Mouse (Mus musculus): ENCODE data around the gene Adk. TPM values are rescaled to one million over a fixed set of nuclear protein-coding genes. Genes with fewer than 3 reads are reported as not detected.

Gene Adk
- polyA plus RNA-seq, 1 experiment from 2014 or later: 104 TPM

DNA sequence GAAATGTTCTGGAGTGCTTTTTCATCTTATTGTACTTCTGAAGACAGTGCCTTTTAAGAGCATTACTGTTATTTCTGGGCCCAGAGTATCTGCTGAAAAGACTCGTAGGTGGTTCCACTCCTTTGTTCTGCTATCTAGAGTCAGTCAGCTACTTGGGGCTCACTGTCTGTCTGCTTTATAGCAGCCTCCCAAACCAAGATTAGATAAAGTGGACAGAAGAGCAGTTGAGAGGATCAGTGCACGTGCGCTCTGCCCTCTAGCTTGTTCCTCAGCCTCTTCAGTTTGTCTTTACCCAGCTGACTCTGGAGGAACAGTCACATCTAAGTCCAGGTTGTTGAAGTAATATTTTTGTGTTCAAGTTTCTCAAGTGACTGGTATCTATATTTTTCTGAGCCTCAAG lies 21.6 kb downstream of the Adk start:
- H3K36me3 ChIP-seq (ENCODE audit: poor library complexity, severe bottlenecking): no peaks in the 10 kb centered on the region
- no peak overlapping the region for H3K4me2 ChIP-seq
- H3K27me3 ChIP-seq: no peaks in the 10 kb centered on the region
- H3K4me1 ChIP-seq: peaks cover 7% of the 10 kb centered on the region
- 71% methylated on average over 3 of the region's 3 CpGs for WGBS
- no peak overlapping the region for H3K4me3 ChIP-seq
- no peak overlapping the region for H3K9ac ChIP-seq
- ATAC-seq: no peak
- H3K27ac ChIP-seq: no peak overlapping the region
- no peaks in the 10 kb centered on the region for H3K9me3 ChIP-seq (replicated peaks)

DNA sequence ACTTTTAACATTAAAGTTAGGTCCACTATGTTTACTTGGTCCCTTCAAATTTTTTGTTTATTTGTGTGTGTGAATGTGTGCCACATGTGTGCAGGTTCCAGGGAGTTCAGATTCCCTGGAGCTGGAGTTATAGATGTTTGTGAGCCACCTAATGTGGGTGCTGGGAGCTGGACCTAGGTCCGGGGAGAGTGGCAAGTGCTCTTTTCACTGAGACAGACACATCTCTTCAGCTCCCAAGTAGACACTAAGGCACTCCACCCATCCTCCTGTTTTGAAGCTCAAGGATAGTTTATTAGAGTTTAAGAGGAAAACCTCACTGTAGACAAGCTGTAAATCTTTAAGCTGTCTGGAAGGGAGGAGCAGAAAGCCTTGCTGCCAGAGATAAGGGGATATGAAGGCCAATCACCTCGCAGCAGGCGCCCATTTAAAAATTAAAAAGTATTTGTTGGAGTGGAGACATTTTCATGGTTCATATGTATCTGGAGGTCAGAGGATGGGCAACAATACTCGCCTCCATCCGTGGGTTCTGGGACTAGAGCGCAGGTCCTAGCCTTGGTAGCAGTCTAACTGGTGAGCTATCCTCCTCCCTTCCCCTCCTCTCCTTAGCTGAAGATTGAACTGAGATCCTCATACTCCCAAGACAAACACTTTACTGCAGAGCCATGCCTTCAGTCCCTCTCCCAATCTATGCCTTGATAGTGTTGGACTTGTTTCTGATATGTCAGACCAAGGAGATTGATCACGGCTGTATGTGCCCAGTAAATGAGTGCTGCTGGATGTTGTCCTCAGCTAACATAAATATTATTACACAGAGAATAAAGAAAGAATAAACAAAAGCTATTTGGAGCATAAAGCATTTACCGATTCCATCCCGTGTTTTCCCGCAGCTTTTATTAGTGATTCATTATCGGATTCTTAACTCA lies 22.3 kb downstream of the Adk start:
- H3K9ac ChIP-seq: no peak overlapping the region
- H3K4me1 ChIP-seq: peaks cover 7% of the 10 kb centered on the region
- WGBS: 72% methylated on average over 11 of the region's 11 CpGs
- no peak for ATAC-seq
- H3K36me3 ChIP-seq (ENCODE audit: poor library complexity, severe bottlenecking): no peaks in the 10 kb centered on the region
- no peaks in the 10 kb centered on the region for H3K27me3 ChIP-seq
- no peak overlapping the region for H3K4me3 ChIP-seq
- peak overlapping the region; percentile 88; the same call in 1 of the 2 replicates for H3K4me2 ChIP-seq
- H3K27ac ChIP-seq: no peak overlapping the region
- H3K9me3 ChIP-seq (replicated peaks): no peaks in the 10 kb centered on the region

DNA sequence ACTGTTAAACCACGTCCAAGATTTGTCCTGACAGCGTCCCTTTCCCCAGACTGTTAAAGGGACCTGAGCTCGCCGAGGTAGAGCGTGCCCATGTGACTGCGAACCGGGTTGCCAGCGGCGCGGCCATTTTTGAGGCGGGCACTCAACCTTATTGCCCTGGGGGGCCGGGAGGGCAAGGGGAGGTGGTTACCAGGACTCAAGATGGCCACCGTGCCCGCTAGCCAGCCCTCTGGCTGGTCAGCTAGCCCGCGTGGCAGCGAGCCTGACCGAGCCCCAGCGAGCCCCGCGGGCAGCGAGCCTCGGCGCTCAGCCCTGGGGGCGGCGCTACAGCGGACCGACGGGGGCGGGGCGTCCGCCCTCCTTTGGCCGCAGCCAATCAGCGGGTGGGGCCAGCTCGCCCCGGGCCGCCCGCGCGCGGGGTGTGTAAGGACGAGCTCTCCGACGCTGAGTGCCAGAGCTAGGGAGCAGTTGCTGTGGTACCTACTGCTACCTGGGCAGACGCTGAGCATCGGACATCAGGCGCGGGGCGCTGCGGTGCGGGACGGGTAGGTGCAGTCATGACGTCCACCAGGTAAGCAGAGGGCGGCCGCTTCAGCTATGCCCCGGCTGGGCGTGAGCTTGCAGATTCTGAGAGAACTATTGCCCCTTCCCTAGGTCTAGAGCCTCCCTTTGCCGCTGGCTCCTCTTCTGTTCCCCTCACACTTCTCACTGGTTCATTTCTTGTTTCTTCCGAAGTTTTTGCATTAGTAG lies 23.6 kb downstream of the Adk start:
- peak overlapping the region; percentile 81 for H3K9ac ChIP-seq
- under 1% methylated on average over 52 of the region's 59 CpGs for WGBS
- ATAC-seq: peak; percentile 99
- peak overlapping the region; percentile 31 for H3K27ac ChIP-seq
- peak overlapping the region; percentile 88 for H3K4me2 ChIP-seq
- H3K4me1 ChIP-seq: peaks cover 7% of the 10 kb centered on the region
- no peaks in the 10 kb centered on the region for H3K36me3 ChIP-seq (ENCODE audit: poor library complexity, severe bottlenecking)
- H3K4me3 ChIP-seq: peak overlapping the region; percentile 66
- H3K27me3 ChIP-seq: no peaks in the 10 kb centered on the region
- H3K9me3 ChIP-seq (replicated peaks): no peaks in the 10 kb centered on the region

DNA sequence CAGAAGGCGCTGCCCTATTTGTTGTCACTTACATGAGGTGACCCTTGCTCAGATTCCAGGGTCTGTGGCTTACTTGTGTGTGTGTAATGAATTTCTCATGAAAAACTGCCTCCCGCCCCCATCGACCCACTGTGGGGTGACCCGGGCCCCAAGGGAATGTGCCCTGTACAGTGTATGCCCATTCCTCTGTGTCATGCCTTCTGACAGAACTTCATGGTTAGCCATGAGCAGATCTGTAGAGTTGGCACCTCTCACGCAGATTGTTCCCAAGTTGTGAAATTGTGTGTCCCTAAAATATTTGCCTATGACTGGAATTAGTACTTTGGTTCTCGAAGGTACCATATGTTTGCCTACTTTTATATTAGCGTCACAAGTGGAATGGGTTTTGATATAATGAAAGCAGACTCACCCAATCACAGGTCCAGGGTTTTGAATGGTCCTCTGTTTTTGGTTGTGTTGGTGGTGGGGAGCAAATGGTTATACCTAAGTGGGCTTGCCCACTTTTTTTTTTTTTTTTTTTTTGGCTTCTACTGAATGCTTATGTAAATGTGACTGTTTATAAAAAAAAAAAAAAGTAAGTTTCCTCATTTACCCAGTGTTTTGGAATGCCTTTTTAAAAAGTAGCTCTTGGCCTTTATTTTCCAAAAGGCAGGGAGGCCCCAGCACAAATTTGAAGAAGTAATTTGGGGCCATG lies 24.3 kb downstream of the Adk start:
- Histone ChIP-seq H3K9me3 (replicated peaks) (no peaks in the 10 kb centered on the region), H3K4me1 (peaks cover 7% of the 10 kb centered on the region), H3K4me3 (peak overlapping the region; percentile 66), H3K27ac (no peak overlapping the region), H3K36me3 (ENCODE audit: poor library complexity, severe bottlenecking) (no peaks in the 10 kb centered on the region), H3K4me2 (peak overlapping the region; percentile 88), H3K27me3 (no peaks in the 10 kb centered on the region), H3K9ac (peak overlapping the region; percentile 81)
- WGBS: 43% methylated on average over 7 of the region's 7 CpGs
- peak; percentile 44 for ATAC-seq

DNA sequence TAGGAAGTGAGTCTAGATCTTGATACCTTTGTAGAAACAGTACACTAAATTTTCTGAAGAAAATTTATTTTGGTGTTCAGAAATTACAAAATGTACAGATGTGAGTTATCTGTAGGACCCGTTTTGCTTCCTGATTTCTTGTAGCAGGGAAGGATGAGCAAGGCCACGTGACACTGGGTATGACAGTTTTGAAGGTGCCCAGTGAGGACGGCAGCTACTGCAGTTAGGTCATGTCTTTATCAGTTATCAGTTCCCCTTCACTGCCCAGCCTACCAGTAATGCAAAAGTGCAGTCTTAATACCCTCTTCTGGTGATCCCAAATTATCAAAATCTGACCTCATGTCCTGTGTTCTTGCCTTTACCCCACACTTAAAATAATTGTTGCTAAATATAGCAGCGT lies 25.6 kb downstream of the Adk start:
- no peak for ATAC-seq
- Histone ChIP-seq H3K4me3 (no peak overlapping the region), H3K36me3 (ENCODE audit: poor library complexity, severe bottlenecking) (no peaks in the 10 kb centered on the region), H3K9ac (no peak overlapping the region), H3K27ac (no peak overlapping the region), H3K27me3 (no peaks in the 10 kb centered on the region), H3K9me3 (replicated peaks) (no peaks in the 10 kb centered on the region), H3K4me2 (no peak overlapping the region), H3K4me1 (peaks cover 7% of the 10 kb centered on the region)
- WGBS: 96% methylated on average over 4 of the region's 4 CpGs

DNA sequence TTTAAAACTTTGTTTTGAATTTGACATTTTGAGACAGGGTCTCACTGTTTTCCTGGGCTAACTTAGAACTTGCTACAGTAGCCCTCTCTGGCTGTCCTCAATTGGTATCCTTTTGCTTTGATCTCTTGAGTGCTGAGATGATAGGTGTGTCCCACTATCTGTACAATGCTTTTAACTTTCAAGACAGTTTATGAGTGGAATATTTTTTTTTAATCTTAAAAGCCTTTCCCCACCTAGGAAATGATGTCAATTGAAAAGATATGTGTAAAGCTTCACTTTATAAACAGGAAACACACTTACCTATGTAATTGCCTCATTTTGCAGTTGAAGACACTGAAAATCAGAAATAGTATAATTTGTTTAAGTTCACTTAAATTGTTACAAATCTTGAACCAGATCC lies 26.1 kb downstream of the Adk start:
- Histone ChIP-seq H3K4me1 (peaks cover 7% of the 10 kb centered on the region), H3K36me3 (ENCODE audit: poor library complexity, severe bottlenecking) (no peaks in the 10 kb centered on the region), H3K9me3 (replicated peaks) (no peaks in the 10 kb centered on the region), H3K27me3 (no peaks in the 10 kb centered on the region), H3K4me3 (no peak overlapping the region), H3K9ac (no peak overlapping the region), H3K4me2 (no peak overlapping the region), H3K27ac (no peak overlapping the region)
- no peak for ATAC-seq

DNA sequence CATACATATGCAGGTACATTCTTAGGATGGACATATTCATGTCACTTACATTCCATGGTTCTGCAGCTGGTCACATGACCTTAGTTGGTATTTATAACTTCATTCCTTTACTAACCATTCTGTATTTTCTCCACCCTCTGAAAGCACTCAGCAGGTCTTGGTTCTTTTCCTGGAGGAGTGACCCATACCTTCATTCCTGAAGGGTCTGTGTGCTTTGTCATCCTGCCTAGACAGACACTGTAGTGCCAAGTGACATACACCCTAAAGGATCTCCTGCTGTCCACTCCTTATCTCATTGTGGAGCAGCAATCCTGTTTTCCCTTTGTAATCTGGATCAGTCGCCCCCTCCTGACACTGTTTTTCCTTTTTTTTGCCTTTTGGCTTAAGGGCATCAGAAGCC lies 30.4 kb downstream of the Adk start:
- 57% methylated on average over 1 of the region's 1 CpGs for WGBS
- no peak overlapping the region for H3K27ac ChIP-seq
- H3K9ac ChIP-seq: no peak overlapping the region
- no peak overlapping the region for H3K4me3 ChIP-seq
- no peak for ATAC-seq
- no peak overlapping the region for H3K4me2 ChIP-seq
- 0 out of 2 replicates have a peak, but pooled peaks cover 9% of the 10 kb centered on the region for H3K4me1 ChIP-seq
- H3K9me3 ChIP-seq (replicated peaks): no peaks in the 10 kb centered on the region
- H3K27me3 ChIP-seq: no peaks in the 10 kb centered on the region
- no peaks in the 10 kb centered on the region for H3K36me3 ChIP-seq (ENCODE audit: poor library complexity, severe bottlenecking)

DNA sequence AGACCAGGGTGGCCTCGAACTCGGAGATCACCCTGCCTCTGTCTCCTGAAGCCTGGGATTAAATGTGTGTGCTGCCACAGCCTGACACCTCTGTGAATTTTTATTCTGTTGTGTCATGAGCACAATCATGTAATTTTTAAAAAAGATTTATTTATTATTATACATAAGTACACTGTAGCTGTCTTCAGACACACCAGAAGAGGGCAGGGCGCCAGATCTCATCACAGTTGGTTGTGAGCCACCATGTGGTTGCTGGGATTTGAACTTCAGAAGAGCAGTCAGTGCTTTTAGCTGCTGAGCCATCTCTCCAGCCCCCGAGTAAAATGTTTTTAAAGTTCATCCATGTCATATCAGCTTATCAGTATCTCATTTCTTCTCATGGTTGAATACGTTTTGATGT lies 33.3 kb downstream of the Adk start:
- ATAC-seq: no peak
- Histone ChIP-seq H3K27me3 (no peaks in the 10 kb centered on the region), H3K4me2 (no peak overlapping the region), H3K27ac (no peak overlapping the region), H3K9ac (no peak overlapping the region), H3K4me3 (no peak overlapping the region), H3K4me1 (0 out of 2 replicates have a peak, but pooled peaks cover 9% of the 10 kb centered on the region), H3K9me3 (replicated peaks) (no peaks in the 10 kb centered on the region), H3K36me3 (ENCODE audit: poor library complexity, severe bottlenecking) (no peaks in the 10 kb centered on the region)
- 85% methylated on average over 5 of the region's 5 CpGs for WGBS

DNA sequence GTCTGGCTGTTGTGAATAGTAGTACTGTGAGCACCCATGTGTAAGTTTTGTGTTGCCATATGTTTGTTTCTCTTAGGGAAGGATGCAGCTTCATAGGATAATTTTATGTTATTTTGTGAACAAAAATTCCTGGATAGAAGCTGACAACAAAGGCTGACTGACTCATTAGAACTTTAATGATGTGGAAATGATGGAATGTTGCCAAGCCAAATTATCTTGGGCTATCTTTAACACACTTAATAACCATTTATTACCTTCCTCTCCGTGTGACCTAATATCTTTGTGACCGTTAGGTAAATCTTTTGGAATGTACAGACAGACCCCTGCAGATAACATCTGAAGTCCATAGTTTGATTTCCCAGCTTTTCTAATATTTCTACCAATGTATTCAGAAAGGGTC lies 33.7 kb downstream of the Adk start:
- WGBS: 35% methylated on average over 2 of the region's 2 CpGs
- Histone ChIP-seq H3K4me2 (no peak overlapping the region), H3K27ac (no peak overlapping the region), H3K9ac (no peak overlapping the region), H3K36me3 (ENCODE audit: poor library complexity, severe bottlenecking) (no peaks in the 10 kb centered on the region), H3K27me3 (no peaks in the 10 kb centered on the region), H3K4me3 (no peak overlapping the region), H3K4me1 (0 out of 2 replicates have a peak, but pooled peaks cover 9% of the 10 kb centered on the region), H3K9me3 (replicated peaks) (no peaks in the 10 kb centered on the region)
- ATAC-seq: no peak

DNA sequence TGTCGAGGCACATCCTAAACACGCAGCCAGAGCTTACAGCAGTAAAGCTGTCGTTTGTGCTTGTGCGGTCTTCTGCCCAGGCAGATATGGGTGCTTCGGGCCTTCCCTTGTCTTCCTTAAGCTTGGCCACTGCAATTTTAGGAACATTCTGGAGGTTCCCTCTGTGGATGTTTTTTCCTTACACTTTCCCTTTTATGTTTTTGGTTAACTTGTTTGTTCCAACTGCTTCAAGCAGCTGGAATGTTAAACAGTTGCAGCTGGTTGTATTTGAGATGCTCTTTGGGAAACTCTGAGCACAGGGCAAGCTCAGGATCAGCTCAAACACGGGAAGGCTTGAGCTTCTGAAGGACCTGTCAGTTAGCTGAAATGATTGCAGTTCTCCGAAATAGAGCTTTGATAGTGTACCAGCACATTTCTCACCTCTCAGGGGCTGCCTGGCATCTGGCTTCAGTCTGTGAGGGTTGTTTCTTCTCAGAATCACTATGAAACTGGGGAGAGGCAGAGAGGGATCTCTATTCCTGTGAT lies 34.5 kb downstream of the Adk start:
- Histone ChIP-seq H3K9ac (no peak overlapping the region), H3K27ac (no peak overlapping the region), H3K36me3 (ENCODE audit: poor library complexity, severe bottlenecking) (no peaks in the 10 kb centered on the region), H3K9me3 (replicated peaks) (no peaks in the 10 kb centered on the region), H3K4me1 (0 out of 2 replicates have a peak, but pooled peaks cover 9% of the 10 kb centered on the region), H3K27me3 (no peaks in the 10 kb centered on the region), H3K4me3 (no peak overlapping the region), H3K4me2 (no peak overlapping the region)
- 65% methylated on average over 7 of the region's 7 CpGs for WGBS
- no peak for ATAC-seq

DNA sequence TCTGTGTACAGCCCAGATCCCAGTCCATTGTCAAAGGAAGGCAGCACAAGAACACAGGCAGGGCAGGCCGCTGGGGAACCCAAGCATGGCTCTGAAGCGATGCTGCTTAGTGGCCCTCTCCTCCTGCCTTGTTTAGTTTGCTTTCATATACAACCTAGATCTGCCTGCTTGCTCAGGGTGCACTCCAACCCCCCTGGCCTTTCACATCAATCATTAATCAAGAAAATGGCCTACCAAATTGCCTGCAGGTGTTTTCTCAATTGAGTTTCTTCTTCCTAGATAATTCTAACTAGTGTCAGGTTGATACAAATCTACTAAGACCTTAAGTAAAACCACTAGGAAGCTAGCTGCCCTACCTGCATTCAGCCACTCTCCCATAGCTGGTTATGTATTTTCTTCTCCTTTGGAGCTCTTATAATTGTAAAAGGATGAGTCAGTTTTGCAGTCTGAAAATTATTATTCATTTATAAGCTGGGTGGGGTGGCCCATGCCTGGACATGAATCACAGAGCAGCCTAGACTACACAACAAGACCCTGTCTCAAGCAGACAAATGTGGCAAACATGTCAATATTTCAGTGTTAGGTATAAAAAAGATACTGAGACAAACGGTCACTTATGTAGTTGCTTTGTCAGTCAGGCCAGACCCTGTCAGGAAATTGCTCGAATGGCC lies 35.2 kb downstream of the Adk start:
- H3K27ac ChIP-seq: no peak overlapping the region
- H3K9ac ChIP-seq: no peak overlapping the region
- H3K4me2 ChIP-seq: no peak overlapping the region
- ATAC-seq: no peak
- no peaks in the 10 kb centered on the region for H3K9me3 ChIP-seq (replicated peaks)
- H3K36me3 ChIP-seq (ENCODE audit: poor library complexity, severe bottlenecking): no peaks in the 10 kb centered on the region
- 77% methylated on average over 4 of the region's 4 CpGs for WGBS
- H3K4me1 ChIP-seq: 0 out of 2 replicates have a peak, but pooled peaks cover 9% of the 10 kb centered on the region
- H3K4me3 ChIP-seq: no peak overlapping the region
- H3K27me3 ChIP-seq: no peaks in the 10 kb centered on the region

All from forebrain, embryonic 13.5 days (tissue).